Mouse (Mus musculus): ENCODE measurements around the gene Ergic2.

The Ergic2 gene

DNA sequence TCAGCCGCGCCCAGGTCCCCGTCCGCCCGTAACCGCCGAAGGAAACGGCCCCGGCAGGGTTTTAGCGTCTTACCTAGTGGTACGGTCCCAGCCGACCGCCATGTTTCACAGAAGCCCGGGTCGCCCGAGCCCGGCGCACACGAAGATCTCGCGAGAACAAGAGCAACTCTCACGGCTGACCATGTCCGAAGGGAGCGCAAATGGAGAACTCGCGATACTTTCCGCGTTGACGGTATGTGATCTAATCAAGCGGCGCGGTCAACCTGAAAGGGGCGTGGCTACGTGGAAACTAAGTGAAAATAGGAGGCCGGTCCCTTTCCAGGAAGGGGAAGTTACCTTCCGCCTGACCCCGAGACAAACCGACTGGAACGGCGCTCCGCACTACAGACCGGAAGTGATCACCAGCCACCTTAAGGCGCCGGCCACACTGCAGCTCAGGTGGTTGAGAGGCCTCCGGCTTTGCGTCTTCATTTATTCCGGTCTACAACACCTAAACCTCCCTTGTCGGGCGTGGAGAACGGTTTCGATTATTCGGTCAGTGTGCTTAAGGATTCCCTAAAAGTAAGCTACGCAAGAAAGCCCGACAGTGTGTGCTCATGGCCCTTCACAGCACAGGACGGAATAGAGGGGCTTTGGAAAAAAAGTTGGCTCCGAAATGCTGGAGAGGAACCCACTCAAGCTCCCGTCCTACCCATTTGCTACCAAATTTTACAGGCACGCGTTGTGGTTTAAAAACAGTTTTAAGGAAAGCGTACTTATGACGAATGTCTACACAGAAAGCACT, at the start of gene Ergic2:
Gene Ergic2, minus strand, starts transcription at position 478 of the 784 bp plus-strand sequence.
- in situ Hi-C loops (cut with MboI): loop anchor here (25.0 kb wide), 1 partner anchor 700 kb away; no protein-coding TSS in a partner anchor

DNA sequence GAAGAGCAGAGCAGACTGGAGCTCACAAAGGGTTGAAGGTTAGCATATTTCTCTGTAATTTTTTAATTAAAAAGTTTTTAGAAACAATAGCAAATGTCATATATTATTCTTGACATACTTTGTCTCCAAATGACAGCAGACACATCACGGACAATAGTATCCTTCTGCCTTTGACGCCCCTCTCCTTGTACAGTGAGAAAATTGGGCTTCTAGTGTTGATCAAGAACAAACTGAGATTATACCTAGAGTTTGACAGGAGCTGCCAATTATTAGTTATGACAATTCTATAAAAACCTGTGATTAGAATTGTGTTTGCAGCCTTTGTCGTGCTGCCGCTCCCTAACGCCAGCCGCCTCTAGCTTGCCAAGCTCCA, 48.5 kb upstream of the Ergic2 start:
- in situ Hi-C loops (cut with MboI): no loop called here

GRCm38 (mm10) chr6:148259979-148260728, 48.0 kb upstream of the Ergic2 start:
- in situ Hi-C loops (cut with MboI): loop anchor here (10.0 kb wide), 1 partner anchor 655 kb away; no protein-coding TSS in a partner anchor

DNA sequence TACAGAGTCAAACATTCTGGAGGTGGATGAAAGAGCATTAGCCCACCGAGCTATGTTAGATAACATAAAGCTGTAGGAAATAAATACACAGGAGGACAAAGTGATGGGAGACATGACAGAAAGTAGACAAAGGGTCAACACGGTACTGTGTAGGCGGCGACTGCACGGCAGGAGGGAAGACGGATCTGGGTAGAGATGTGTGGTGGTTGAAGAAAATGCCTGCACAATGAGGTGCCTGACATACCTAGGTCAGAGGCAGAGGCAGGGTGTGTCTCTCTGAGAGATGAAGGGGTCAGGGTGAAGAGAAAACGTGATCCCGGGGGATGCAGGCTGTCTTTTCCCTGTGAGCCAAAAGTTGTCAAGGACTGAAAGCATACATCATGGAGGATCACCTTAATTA, 46.9 kb upstream of the Ergic2 start:
- in situ Hi-C loops (cut with MboI): loop anchor here (10.0 kb wide), 1 partner anchor 656 kb away; no protein-coding TSS in a partner anchor

DNA sequence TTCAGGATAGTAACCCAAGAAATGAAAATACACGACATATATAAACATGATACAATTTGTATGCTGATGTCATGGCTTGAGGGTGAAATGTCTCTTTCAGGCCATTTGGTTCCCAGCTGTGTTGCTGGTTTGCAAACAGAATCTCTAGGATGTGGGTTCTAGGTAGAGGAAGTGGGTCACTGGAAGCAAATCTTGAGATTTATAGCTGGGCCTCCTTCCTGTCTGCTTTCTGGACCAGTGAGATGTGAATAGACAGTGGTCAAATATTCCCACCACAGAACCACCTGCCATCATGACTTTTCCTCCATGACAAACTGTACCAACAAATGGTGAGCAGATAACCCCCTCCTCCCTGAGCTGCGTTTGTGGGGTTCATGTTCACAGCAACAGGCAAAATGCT, 45.6 kb upstream of the Ergic2 start:
- in situ Hi-C loops (cut with MboI): loop anchor here (10.0 kb wide), 1 partner anchor 657 kb away; no protein-coding TSS in a partner anchor

- in situ Hi-C loops (cut with MboI): loop anchor here (10.0 kb wide), 1 partner anchor 659 kb away; no protein-coding TSS in a partner anchor
Measured at GRCm38 (mm10) chr6:148256109-148256508, 43.9 kb upstream of the Ergic2 start.

- in situ Hi-C loops (cut with MboI): loop anchor here (10.0 kb wide), 1 partner anchor 659 kb away; no protein-coding TSS in a partner anchor
Measured at GRCm38 (mm10) chr6:148255395-148256053, 43.4 kb upstream of the Ergic2 start.

- in situ Hi-C loops (cut with MboI): no loop called here
Measured at GRCm38 (mm10) chr6:148249221-148249620, 37.0 kb upstream of the Ergic2 start.

GRCm38 (mm10) chr6:148248625-148249024, 36.5 kb upstream of the Ergic2 start:
- in situ Hi-C loops (cut with MboI): no loop called here

GRCm38 (mm10) chr6:148246544-148246943, 34.4 kb upstream of the Ergic2 start:
- in situ Hi-C loops (cut with MboI): no loop called here

- in situ Hi-C loops (cut with MboI): no loop called here
Measured at GRCm38 (mm10) chr6:148244836-148245235, 32.7 kb upstream of the Ergic2 start.

- in situ Hi-C loops (cut with MboI): no loop called here
Measured at GRCm38 (mm10) chr6:148242304-148242703, 30.1 kb upstream of the Ergic2 start.

DNA sequence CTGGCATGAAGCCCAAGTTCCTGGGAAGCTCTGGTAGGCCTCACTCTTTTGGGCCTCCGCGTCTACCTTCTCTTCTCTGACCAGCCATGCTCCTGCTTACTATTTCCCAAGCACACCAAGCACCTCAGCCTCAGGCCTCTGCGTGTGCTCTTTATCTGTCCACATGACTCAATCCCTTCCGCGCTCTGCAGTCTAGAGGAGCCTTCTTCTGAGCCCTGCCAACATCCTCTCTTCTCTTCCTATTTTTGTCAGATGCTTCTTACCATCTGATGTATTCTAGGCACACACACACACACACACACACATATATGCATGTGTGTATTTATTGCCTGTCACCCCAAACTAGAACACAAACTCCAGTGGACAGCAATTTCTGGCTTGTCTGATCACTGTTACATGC, 29.5 kb upstream of the Ergic2 start:
- in situ Hi-C loops (cut with MboI): no loop called here

DNA sequence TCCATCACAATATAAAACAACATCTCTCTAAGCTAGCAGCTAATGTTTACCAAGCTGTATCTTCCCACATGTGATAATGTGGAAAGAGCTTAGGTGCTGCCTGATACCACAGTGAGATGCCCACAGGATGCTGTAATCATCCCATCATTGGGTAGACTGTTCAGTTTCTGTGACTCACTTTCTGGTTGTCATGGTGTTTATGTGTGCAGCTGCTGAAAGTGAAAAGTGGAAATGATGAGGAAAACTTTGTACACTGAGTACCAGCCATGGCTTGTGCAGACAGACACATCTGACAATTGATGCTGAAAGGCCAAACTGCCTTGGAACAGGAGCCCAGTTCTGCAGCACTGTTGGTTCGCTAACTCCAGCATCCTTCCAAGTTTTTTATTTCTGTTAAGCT, 27.1 kb upstream of the Ergic2 start:
- in situ Hi-C loops (cut with MboI): no loop called here

- in situ Hi-C loops (cut with MboI): no loop called here
Measured at GRCm38 (mm10) chr6:148237453-148237852, 25.3 kb upstream of the Ergic2 start.

DNA sequence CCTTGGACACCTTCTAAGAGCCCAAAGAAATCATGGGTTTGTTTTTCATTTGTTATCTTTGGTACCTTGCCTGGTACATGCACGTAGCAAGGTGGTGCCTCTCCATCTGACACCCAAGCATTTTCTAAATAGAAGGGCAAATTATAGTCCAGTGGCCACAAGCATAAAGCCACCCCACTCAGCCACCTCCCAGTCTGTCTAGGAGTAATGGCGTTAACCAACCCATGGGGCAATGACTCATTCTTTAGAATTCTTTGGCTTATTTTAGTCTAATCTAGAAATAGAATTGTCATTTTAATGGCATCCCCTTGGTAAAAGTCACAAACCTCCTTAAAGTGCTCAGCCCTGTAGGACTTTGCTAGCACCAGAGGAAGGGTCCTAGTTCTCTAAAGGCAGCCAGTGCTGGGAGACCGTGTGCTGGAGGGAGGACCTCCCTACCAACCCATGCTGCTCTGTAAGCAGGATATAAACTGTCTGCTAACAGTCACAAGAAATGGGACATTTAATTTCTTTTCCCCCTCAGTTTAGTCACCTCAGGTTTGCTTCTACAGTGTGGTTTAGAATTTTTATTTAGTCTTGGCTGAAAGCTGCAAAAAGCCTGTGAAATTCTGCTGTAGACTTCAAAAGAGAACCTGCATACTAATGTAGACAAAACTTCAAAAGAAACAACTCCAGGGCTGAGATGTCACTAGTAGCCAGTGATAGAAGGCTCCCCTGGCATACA, 22.1 kb upstream of the Ergic2 start:
- in situ Hi-C loops (cut with MboI): no loop called here

GRCm38 (mm10) chr6:148227542-148227941, 15.4 kb upstream of the Ergic2 start:
- in situ Hi-C loops (cut with MboI): no loop called here

GRCm38 (mm10) chr6:148222686-148223085, 10.5 kb upstream of the Ergic2 start:
- in situ Hi-C loops (cut with MboI): loop anchor here (25.0 kb wide), 1 partner anchor 690 kb away; no protein-coding TSS in a partner anchor

GRCm38 (mm10) chr6:148218235-148219076, 6.3 kb upstream of the Ergic2 start:
- in situ Hi-C loops (cut with MboI): loop anchor here (25.0 kb wide), 1 partner anchor 694 kb away; no protein-coding TSS in a partner anchor

DNA sequence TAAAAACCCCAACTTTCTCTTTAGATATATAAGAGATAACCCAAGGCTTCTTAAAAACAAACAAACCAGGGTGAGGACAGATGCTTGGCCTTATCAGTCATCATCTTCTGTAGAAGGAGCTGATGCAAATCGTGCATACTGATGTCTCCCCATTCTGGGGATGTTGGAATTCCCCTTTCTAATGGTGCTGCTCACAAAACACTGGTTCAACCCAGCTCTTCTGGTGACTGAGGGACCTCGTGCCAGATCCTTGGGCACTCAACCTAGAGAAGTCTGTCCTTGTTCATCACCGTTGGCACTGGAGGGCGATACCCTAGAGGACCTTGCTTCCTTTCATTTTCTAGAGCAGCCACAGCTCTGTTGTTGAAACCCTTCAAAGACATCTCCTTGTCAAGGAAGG, 4.6 kb upstream of the Ergic2 start:
- in situ Hi-C loops (cut with MboI): loop anchor here (25.0 kb wide), 1 partner anchor 696 kb away; no protein-coding TSS in a partner anchor

Measured in mature B cell (primary cell).